Mouse (Mus musculus) brown adipose tissue, adult 24 weeks (tissue): ENCODE measurements around the gene Ascc2. TPM values are rescaled to one million over a fixed set of nuclear protein-coding genes. Genes with fewer than 3 reads are reported as not detected.
"Not testable (repeated sequence)": the region's sequence is repeated elsewhere in the genome, so short reads cannot be mapped to it uniquely, and the experiment has no call there.

Source experiments
- H3K27ac ChIP-seq: fragments of 200-500 bp; replicated peaks from 2 replicates; pipeline ENCODE4 v1.5.1; 2012; ENCODE audit warnings: low read depth, mild to moderate bottlenecking, low read length
- H3K4me1 ChIP-seq: fragments of 200-500 bp; 2 replicates; pipeline ENCODE4 v1.6.1; 2012; ENCODE audit warnings: low read length, mixed read lengths; ENCODE audit not compliant: control insufficient read depth, insufficient read depth, insufficient read length
- H3K4me3 ChIP-seq: fragments of 200-500 bp; 2 replicates; pipeline ENCODE4 v1.5.1; 2012; ENCODE audit warnings: low read depth, mild to moderate bottlenecking, low read length, moderate library complexity; ENCODE audit not compliant: insufficient read depth
- polyA plus RNA-seq: library from polyadenylated mRNA; stranded (reverse); fragments of >200 nt; gene quantifications from 2 replicates; pipeline ENCODE4 v1.2.4, GENCODE M21; 2012; ENCODE audit not compliant: missing spikeins, insufficient read depth, insufficient read length

Ascc2 gene
- polyA plus RNA-seq, 1 experiment = 7.4 TPM

DNA sequence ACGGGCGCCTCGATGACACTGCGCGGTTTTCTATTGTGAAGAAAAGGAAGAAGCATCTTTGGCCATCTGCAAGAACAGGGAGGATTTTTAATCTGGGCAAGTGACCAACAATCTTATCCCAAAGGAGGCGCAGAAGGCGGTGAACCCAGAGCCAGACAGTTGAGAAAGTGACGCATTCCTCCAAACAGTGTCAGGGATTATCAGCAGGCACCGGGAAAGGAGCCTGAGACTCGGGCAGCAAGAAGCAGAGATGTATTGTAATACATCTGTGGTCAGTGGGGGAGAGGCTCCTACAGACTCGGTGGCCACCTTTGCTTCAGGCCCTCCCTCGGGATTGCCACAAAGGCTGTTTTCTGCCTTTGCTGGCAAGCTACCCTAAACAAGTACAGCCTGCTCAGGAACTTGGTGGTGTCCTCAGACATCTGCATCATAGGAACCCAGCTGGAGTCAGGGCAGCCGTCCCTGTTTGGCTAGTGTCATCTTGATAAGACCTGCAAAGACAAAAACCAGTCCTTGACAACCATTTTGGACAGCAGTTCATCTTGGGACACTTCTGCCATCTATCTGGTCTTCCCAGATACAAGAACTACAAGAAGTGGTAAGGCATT is 16.9 kb upstream of the Ascc2 start:
- Histone ChIP-seq H3K4me1 (no peaks in the 10 kb centered on the region), H3K27ac (no peak overlapping the region), H3K4me3 (no peak overlapping the region)

- Histone ChIP-seq H3K27ac (no peak overlapping the region), H3K4me3 (no peak overlapping the region), H3K4me1 (no peaks in the 10 kb centered on the region)
These were observed 15.7 kb upstream of the Ascc2 start for GRCm38 (mm10) chr11:4621866-4622265.

DNA sequence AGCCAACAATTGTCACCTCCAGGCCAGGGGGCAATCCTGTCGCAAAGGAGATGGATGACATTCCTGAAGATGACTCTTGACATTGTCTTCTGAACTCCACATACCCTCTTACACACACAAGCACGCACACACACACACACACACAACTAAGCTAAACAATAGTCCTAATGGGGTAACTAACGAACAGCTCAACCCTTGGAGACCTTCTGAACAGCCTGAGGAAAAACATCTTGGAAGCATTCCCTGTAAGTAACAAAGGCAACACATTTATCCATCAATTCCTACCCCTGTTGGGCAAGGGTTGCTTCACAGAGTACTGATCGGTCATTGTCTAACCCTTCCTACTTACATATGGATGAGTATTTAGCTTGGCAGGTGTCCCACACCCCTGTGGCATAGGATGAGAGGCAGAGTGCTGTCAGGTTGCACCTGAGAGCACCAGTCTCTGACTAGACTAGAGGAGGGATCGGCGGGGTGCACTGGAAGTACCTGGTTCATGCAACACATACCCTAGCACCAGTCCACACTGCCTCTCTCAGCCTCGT is 15.0 kb upstream of the Ascc2 start:
- Histone ChIP-seq H3K4me3 (no peak overlapping the region), H3K4me1 (no peaks in the 10 kb centered on the region), H3K27ac (no peak overlapping the region)

- H3K4me3 ChIP-seq = no peak overlapping the region
- no peaks in the 10 kb centered on the region for H3K4me1 ChIP-seq
These were observed 14.6 kb upstream of the Ascc2 start for GRCm38 (mm10) chr11:4622997-4623396.

GRCm38 (mm10) chr11:4625931-4626330 is 11.6 kb upstream of the Ascc2 start:
- Histone ChIP-seq H3K27ac (no peak overlapping the region), H3K4me1 (no peaks in the 10 kb centered on the region)

More at GRCm38 (mm10) chr11:4622997-4623396, 14.6 kb upstream of the Ascc2 start:
- no peak overlapping the region for H3K27ac ChIP-seq

DNA sequence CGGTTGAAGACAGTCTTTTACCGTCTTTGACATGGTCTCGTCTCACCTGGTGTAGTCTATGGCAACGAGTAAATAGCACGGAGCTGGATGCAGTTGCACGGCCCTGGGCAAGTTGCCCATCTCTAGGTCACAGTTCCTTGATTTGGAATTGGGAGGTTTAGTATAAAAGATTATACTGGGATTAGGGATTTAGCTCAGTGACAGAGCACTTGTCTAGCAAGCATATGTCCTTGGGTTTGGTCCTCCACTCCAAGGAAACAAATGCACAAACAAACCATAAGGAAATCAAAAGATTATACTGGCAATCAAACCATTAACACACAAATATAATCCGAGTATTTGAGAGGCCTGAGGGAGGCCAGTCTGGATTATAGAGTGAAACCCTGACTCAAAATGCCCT is 9.9 kb upstream of the Ascc2 start:
- Histone ChIP-seq H3K27ac (no peak overlapping the region), H3K4me3 (no peak overlapping the region), H3K4me1 (no peaks in the 10 kb centered on the region)

More at GRCm38 (mm10) chr11:4625931-4626330, 11.6 kb upstream of the Ascc2 start:
- H3K4me3 ChIP-seq = no peak overlapping the region

- Histone ChIP-seq H3K4me1 (no peaks in the 10 kb centered on the region), H3K4me3 (no peak overlapping the region), H3K27ac (no peak overlapping the region)
These were observed 7.7 kb upstream of the Ascc2 start for GRCm38 (mm10) chr11:4629861-4630280.

DNA sequence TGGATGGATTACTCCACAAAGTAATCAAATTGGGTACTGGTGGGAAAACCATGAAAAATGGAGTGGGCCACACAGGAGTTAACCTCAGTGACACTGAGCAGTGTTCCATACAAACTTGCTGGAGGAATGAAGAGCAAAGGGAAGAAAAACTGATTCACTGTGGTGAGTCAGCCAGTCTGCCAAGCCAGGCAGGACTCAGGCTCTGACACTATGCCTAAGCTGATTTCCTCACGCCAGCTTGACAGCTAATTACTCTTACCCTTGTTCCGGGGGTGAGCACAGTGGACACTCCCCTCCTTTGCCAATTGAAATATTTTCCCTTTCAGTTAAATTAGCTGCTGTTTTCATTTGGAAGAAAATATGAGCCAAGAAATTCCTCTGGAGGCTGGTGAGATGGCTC is 4.1 kb upstream of the Ascc2 start:
- H3K4me1 ChIP-seq = 0 out of 2 replicates have a peak, but pooled peaks cover 3% of the 10 kb centered on the region
- H3K4me3 ChIP-seq = no peak overlapping the region
- no peak overlapping the region for H3K27ac ChIP-seq

DNA sequence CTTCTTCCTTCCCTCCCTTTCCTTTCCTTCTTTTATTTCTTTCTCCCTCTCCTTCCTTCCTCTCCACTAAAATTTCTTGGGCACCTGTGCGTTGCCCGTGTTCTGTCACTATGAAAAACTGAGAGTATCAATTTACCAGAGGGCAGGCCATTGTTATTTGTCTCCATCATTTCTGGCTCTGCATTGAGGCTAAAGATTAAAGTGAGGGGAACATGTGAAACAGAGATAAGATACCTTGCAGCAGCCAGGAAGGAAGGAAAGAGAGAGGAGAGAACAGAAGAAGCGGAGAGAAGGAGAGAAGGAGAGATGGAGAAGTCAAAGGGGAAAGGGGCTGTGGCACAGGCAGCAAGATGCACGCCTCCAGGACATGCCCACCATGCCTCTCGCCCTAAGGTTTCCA is 3.2 kb upstream of the Ascc2 start:
- peaks cover 7% of the 10 kb centered on the region; the same call in 1 of the 2 replicates for H3K4me1 ChIP-seq
- H3K4me3 ChIP-seq = no peak overlapping the region
- no peak overlapping the region for H3K27ac ChIP-seq

DNA sequence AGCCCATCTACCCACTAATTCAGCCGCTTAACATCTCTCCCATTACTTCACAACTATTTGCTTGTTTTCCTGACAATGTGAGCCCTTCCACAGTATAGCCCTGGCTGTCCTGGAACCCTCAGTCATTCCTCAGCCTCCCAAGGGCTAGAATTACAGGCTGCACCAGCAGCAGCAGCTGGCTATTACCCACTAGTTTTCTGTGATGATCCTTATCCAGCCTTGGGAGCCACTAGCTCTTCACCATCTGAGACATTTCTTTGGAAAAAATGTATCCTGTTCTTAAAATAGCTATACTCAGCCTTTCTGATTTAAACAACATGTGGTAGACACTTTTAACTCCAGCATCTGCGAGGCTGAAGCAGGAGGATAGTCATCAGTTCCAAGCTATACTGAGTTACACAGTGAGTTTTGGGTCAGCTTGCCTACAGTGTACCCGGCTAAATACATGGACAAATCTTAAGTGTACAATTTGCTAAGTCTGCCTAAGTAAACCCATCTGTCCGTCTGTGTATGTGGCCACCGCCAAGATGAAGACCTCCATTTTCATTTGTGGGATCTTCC is 685 bp upstream of the Ascc2 start:
- peak overlapping the region; percentile 93 for H3K4me3 ChIP-seq

DNA sequence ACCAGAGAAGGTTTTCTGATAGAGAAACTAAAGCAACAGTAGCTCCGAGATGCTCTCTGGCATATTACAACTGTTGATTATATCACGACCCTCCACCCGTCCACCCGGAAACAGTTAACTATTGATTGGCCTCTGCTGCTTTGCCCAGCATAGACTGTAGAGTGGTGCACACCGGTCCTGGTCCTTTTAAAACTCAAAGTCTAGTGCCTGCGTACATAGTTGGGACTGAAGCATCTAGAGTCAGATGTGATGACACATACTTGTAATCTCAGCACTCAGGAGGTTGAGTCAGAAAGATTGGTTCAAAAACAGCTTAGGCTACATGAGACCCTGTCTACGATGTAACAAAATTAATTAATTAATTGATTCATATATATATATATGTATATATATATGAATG is 714 bp downstream of the Ascc2 start:
- Histone ChIP-seq H3K27ac (no peak overlapping the region), H3K4me1 (peaks cover 7% of the 10 kb centered on the region; the same call in 1 of the 2 replicates), H3K4me3 (peak overlapping the region; percentile 93)

More for the DNA sequence above, 685 bp upstream of the Ascc2 start:
- Histone ChIP-seq H3K4me1 (peaks cover 7% of the 10 kb centered on the region; the same call in 1 of the 2 replicates), H3K27ac (peak overlapping the region; percentile 83)

GRCm38 (mm10) chr11:4641185-4641584 is 3.6 kb downstream of the Ascc2 start:
- Histone ChIP-seq H3K27ac (no peak overlapping the region), H3K4me3 (no peak overlapping the region), H3K4me1 (peaks cover 7% of the 10 kb centered on the region; the same call in 1 of the 2 replicates)

DNA sequence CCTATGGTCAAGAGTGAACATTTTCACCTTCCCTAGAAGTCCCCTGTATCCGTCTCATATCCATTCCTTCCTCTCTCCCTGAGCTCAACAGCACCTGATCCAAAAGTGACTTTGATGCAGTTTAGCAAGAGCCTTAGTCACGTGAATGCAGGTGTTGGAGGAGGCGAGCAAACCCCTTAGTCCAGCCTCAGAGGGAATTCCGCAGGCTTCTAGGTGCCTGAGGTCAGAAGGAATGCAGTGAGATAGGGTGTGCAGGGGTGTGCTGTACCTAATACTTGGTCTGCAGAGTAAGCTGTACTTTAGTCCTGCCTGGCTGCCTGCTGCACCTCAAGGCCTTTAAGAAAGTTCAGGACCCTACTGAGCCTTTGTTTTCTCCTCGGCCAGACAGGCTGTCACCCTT is 6.2 kb downstream of the Ascc2 start:
- Histone ChIP-seq H3K4me3 (no peak overlapping the region), H3K27ac (no peak overlapping the region), H3K4me1 (peaks cover 5% of the 10 kb centered on the region; the same call in 1 of the 2 replicates)

GRCm38 (mm10) chr11:4645180-4645579 is 7.6 kb downstream of the Ascc2 start:
- not testable (repeated sequence) for H3K4me1 ChIP-seq, H3K27ac ChIP-seq, H3K4me3 ChIP-seq

DNA sequence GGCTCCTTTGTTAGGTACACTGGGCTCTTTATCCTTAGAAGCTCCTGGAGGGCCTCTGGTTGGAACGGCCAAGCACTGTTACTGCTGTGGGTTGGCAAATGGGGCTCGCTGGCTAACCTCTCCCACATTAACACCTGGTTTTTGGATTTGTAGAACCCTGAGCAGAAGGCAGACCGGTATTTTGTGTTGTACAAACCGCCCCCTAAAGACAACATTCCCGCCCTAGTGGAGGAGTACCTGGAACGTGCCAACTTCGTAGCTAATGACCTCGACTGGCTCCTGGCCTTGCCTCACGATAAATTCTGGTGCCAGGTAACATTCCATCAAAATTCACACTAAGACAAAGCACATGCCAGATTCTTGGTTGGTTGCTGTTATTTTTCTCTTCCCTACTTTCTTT is 8.9 kb downstream of the Ascc2 start:
- H3K27ac ChIP-seq = no peak overlapping the region
- H3K4me3 ChIP-seq = no peak overlapping the region
- no peaks in the 10 kb centered on the region for H3K4me1 ChIP-seq

DNA sequence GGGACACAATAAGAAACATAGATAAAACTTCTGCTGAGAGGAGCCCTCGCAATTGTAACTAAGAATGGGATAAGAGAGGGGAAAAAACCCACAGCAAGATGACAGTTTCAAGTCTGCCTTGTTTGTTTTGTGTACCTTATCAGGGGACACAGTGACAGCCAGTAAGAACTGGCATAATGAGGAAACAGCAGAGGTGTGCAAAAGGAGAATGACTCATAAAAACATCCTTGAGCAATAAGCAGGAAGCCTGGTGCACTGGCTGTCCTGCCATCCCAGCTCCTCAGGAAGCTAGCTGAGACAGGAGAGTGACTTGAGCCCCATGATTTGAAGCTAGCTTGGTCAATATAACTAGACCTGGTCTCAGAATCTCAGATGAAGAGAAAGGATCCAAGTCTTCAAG is 22.3 kb downstream of the Ascc2 start:
- H3K4me3 ChIP-seq = no peak overlapping the region
- peaks cover 4% of the 10 kb centered on the region; the same call in 1 of the 2 replicates for H3K4me1 ChIP-seq
- H3K27ac ChIP-seq = no peak overlapping the region
